Mouse (Mus musculus) hindbrain, embryonic 14.5 days (tissue): ENCODE results near the gene Ociad2. TPM values are rescaled to one million over a fixed set of nuclear protein-coding genes. Genes with fewer than 3 reads are reported as not detected.
A peak's percentile ranks its signal among the peaks of the same experiment; 100 is the strongest.

Experiments
- ATAC-seq: fragments of 200-750 bp; cut with Nextera tagmentation; 2 replicates; pipeline ENCODE4 v1.8.0; 2017; ENCODE audit warnings: moderate number of reproducible peaks, mild to moderate bottlenecking, moderate TSS enrichment, moderate library complexity; ENCODE audit not compliant: low FRiP score
- DNase-seq: peaks from one replicate; pipeline ENCODE4 v3.0.0-alpha.2; 2015; ENCODE audit warnings: low spot score
- H3K27ac ChIP-seq: fragments of 300-500 bp; sonication (generic); 2 replicates; pipeline ENCODE4 v1.5.1; 2014; ENCODE audit warnings: mild to moderate bottlenecking, moderate library complexity
- H3K27me3 ChIP-seq: fragments of 300-500 bp; sonication (generic); 2 replicates; pipeline ENCODE4 v1.6.1; 2014; ENCODE audit warnings: mild to moderate bottlenecking, low read length, mixed read lengths; ENCODE audit not compliant: control insufficient read depth, insufficient read depth
- H3K36me3 ChIP-seq: fragments of 300-500 bp; sonication (generic); replicated peaks from 2 replicates; pipeline ENCODE4 v1.6.1; 2014; ENCODE audit not compliant: control insufficient read depth, insufficient read depth
- H3K4me1 ChIP-seq: fragments of 300-500 bp; sonication (generic); replicated peaks from 2 replicates; pipeline ENCODE4 v1.6.1; 2014; ENCODE audit warnings: antibody characterized with exemption, low read length, mixed read lengths; ENCODE audit not compliant: control insufficient read depth, insufficient read depth
- H3K4me2 ChIP-seq: fragments of 300-500 bp; sonication (generic); replicated peaks from 2 replicates; pipeline ENCODE4 v1.6.1; 2014; ENCODE audit warnings: mild to moderate bottlenecking, moderate library complexity
- H3K4me3 ChIP-seq: fragments of 300-500 bp; sonication (generic); replicated peaks from 2 replicates; pipeline ENCODE4 v1.5.1; 2014; ENCODE audit warnings: mild to moderate bottlenecking, low read length
- H3K9ac ChIP-seq: fragments of 300-500 bp; sonication (generic); 2 replicates; pipeline ENCODE4 v1.6.1; 2014
- H3K9me3 ChIP-seq: fragments of 300-500 bp; sonication (generic); 2 replicates; pipeline ENCODE4 v1.6.1; 2016; ENCODE audit warnings: low read length; ENCODE audit not compliant: control insufficient read depth
- WGBS: fragments of 180-500 bp; shearing (Covaris S2); extraction: QIAGEN DNeasy Blood & Tissue Kit; methylation state at CpG from one replicate; pipeline ENCODE4 v1.1.7; 2014; 5-methylcytosine and 5-hydroxymethylcytosine counted together
- polyA plus RNA-seq: library from polyadenylated mRNA; unstranded; fragments of >200 nt; fragmentation: Nextera tagmentation; extraction: Ambion mirVana; gene quantifications from 2 replicates; pipeline ENCODE4 v1.2.1, GENCODE M21; 2014

Ociad2 gene
- polyA plus RNA-seq, 1 experiment from 2014 or later, result 25.5 TPM

DNA sequence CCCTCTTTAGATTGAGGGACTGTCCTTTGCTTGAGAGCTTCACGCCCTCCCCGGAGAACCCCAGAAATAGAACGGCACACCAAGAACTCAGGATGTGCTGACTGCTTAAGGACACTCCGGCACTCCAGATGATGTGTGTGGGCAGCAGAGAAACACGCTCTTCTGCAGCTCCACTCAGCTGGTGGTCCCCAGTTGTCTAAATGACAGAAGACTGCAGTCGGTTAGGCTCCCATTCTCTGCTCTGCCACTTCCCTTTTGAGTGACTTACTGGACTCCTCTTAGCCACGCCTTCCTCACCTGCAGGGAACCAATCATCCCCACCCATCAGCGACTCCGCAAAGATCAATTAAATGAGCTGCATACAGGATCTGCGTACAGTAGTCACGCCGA lies 18.9 kb upstream of the Ociad2 start:
- ATAC-seq, result no peak
- no peaks in the 10 kb centered on the region for H3K9me3 ChIP-seq
- H3K4me1 ChIP-seq, result no peaks in the 10 kb centered on the region; the same call in 1 of the 2 replicates
- H3K36me3 ChIP-seq, result no peaks in the 10 kb centered on the region
- no peak overlapping the region for H3K9ac ChIP-seq
- H3K27me3 ChIP-seq, result no peaks in the 10 kb centered on the region
- peak overlapping the region; percentile 38 for H3K4me2 ChIP-seq
- H3K4me3 ChIP-seq, result no peak overlapping the region
- 31% methylated on average over 12 of the region's 12 CpGs for WGBS
- DNase-seq, result no peak
- H3K27ac ChIP-seq, result no peak overlapping the region

GRCm38 (mm10) chr5:73359134-73359751 lies 18.4 kb upstream of the Ociad2 start:
- Histone ChIP-seq H3K27ac (no peak overlapping the region), H3K9ac (no peak overlapping the region), H3K4me2 (peak overlapping the region; percentile 38), H3K4me3 (no peak overlapping the region), H3K27me3 (no peaks in the 10 kb centered on the region), H3K9me3 (no peaks in the 10 kb centered on the region), H3K4me1 (no peaks in the 10 kb centered on the region; the same call in 1 of the 2 replicates), H3K36me3 (no peaks in the 10 kb centered on the region)
- DNase-seq (no peak), ATAC-seq (no peak)
- WGBS, result 85% methylated on average over 6 of the region's 6 CpGs

DNA sequence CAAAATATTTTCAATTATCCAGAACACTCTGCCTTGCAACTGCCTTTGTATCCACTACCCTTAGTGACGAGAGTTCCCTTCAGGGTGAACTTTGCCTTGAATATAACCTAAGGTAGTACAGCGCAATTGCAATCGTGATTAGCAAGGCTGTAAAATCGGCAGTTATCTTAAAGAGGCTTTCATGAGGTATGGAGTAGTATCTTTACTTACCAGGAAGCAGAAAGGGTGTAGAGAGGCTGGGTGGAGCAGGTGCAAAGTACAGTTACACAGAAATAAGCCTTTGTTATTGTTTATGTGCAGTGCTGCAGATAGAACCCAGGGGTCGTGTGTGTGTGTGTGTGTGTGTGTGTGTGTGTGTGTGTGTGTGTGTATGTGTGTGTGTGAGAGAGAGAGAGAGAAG lies 14.6 kb upstream of the Ociad2 start:
- WGBS, result 81% methylated on average over 5 of the region's 5 CpGs
- no peaks in the 10 kb centered on the region for H3K27me3 ChIP-seq
- no peak for ATAC-seq

GRCm38 (mm10) chr5:73353978-73354377 lies 13.2 kb upstream of the Ociad2 start:
- H3K9ac ChIP-seq, result no peak overlapping the region
- WGBS, result 58% methylated on average over 3 of the region's 3 CpGs
- H3K9me3 ChIP-seq, result no peaks in the 10 kb centered on the region
- H3K36me3 ChIP-seq, result no peaks in the 10 kb centered on the region
- H3K4me3 ChIP-seq, result no peak overlapping the region
- no peaks in the 10 kb centered on the region for H3K27me3 ChIP-seq
- DNase-seq (no peak), ATAC-seq (no peak)
- H3K4me1 ChIP-seq, result 0 out of 2 replicates have a peak, but pooled peaks cover 4% of the 10 kb centered on the region
- no peak overlapping the region for H3K4me2 ChIP-seq
- H3K27ac ChIP-seq, result no peak overlapping the region

More for the DNA sequence above, 14.6 kb upstream of the Ociad2 start:
- Histone ChIP-seq H3K4me3 (no peak overlapping the region), H3K36me3 (no peaks in the 10 kb centered on the region), H3K9ac (no peak overlapping the region), H3K4me1 (peaks cover 4% of the 10 kb centered on the region; the same call in 1 of the 2 replicates), H3K9me3 (no peaks in the 10 kb centered on the region), H3K27ac (no peak overlapping the region), H3K4me2 (no peak overlapping the region)
- no peak for DNase-seq

DNA sequence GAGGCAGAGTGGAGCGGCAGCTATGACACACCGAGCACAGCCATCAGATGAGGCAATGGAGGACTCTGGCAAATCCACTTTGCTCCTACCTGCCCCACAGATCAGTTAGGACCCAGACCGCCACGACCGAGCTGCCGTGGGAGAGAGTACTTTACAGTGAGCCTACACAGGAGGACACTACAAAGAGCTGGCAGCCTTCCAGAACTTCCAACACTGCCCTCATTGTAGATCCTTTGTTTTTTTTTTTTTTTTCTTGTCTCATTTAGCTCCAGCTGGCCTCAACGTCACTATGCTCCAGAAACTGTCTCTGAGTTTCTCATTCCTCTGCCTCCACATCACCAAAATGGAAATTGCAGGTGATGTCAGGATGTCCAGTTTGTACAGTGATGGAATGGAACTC lies 12.7 kb upstream of the Ociad2 start:
- ATAC-seq (no peak), DNase-seq (peak; percentile 43)
- H3K27ac ChIP-seq, result no peak overlapping the region
- H3K4me1 ChIP-seq, result 0 out of 2 replicates have a peak, but pooled peaks cover 4% of the 10 kb centered on the region
- H3K27me3 ChIP-seq, result no peaks in the 10 kb centered on the region
- H3K9me3 ChIP-seq, result no peaks in the 10 kb centered on the region
- no peak overlapping the region for H3K9ac ChIP-seq
- no peak overlapping the region for H3K4me3 ChIP-seq
- 47% methylated on average over 7 of the region's 7 CpGs for WGBS
- H3K4me2 ChIP-seq, result no peak overlapping the region
- no peaks in the 10 kb centered on the region for H3K36me3 ChIP-seq

GRCm38 (mm10) chr5:73351796-73352195 lies 11.0 kb upstream of the Ociad2 start:
- Histone ChIP-seq H3K4me3 (no peak overlapping the region), H3K9ac (no peak overlapping the region), H3K4me1 (0 out of 2 replicates have a peak, but pooled peaks cover 4% of the 10 kb centered on the region), H3K27ac (no peak overlapping the region), H3K9me3 (no peaks in the 10 kb centered on the region), H3K36me3 (no peaks in the 10 kb centered on the region), H3K27me3 (no peaks in the 10 kb centered on the region), H3K4me2 (no peak overlapping the region)
- WGBS, result 90% methylated on average over 1 of the region's 1 CpGs
- DNase-seq (no peak), ATAC-seq (no peak)

GRCm38 (mm10) chr5:73349514-73349913 lies 8.7 kb upstream of the Ociad2 start:
- H3K4me1 ChIP-seq, result 0 out of 2 replicates have a peak, but pooled peaks cover 4% of the 10 kb centered on the region
- H3K36me3 ChIP-seq, result no peaks in the 10 kb centered on the region
- no peak overlapping the region for H3K27ac ChIP-seq
- ATAC-seq (no peak), DNase-seq (no peak)
- no peak overlapping the region for H3K4me2 ChIP-seq
- WGBS, result 39% methylated on average over 5 of the region's 5 CpGs
- H3K4me3 ChIP-seq, result no peak overlapping the region
- no peaks in the 10 kb centered on the region for H3K27me3 ChIP-seq
- H3K9ac ChIP-seq, result no peak overlapping the region
- no peaks in the 10 kb centered on the region for H3K9me3 ChIP-seq

DNA sequence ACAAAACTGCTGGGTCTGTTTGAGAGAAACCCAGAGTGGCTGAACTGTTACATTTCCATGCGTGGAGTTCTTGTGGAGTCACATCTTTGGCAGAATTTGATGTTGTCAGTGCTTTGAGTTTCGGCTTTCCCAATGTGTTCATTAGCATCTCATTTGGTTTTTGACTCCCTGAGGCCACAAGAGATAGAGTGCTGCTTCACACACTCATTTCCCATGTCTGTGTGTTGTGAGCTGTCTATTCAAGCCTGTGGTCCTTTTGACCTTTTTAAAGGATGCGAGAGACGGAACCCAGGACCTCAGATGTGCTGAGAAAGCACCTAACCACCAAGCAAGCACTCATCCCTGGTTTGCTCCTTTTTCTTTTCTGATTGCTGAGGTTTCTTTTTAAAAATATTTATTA lies 4.4 kb upstream of the Ociad2 start:
- ATAC-seq, result no peak
- Histone ChIP-seq H3K27me3 (no peaks in the 10 kb centered on the region), H3K27ac (no peak overlapping the region), H3K36me3 (no peaks in the 10 kb centered on the region), H3K4me3 (no peak overlapping the region), H3K9me3 (no peaks in the 10 kb centered on the region), H3K4me1 (no peaks in the 10 kb centered on the region), H3K9ac (no peak overlapping the region), H3K4me2 (no peak overlapping the region)
- WGBS, result 71% methylated on average over 4 of the region's 4 CpGs
- no peak for DNase-seq

DNA sequence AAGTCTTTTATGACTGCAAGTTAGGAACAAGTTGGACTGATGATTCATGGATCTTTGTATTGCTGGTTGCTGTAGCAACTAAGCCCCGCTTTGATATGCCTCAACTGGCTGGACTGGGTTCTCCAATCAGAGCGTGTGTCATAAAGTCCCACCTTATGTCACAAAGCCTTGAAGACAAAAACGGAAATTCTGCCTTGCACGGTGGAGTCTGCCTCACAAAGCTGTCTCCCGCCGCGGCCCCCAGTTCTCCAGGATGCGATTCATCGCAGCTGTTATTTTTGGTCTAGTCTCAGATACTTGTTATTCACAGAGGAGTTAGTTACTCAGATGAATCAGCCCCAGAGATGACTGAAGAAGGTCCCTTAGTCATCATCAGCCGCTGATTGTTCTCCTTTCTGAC lies 3.5 kb upstream of the Ociad2 start:
- H3K4me1 ChIP-seq, result no peaks in the 10 kb centered on the region
- DNase-seq (no peak), ATAC-seq (no peak)
- H3K4me3 ChIP-seq, result no peak overlapping the region
- no peaks in the 10 kb centered on the region for H3K9me3 ChIP-seq
- no peak overlapping the region for H3K27ac ChIP-seq
- no peaks in the 10 kb centered on the region for H3K27me3 ChIP-seq
- no peak overlapping the region for H3K4me2 ChIP-seq
- 71% methylated on average over 10 of the region's 10 CpGs for WGBS
- no peak overlapping the region for H3K9ac ChIP-seq
- no peaks in the 10 kb centered on the region for H3K36me3 ChIP-seq
